Mouse (Mus musculus): Measurements from ENCODE around the gene Gabrr3. TPM values are rescaled to one million over a fixed set of nuclear protein-coding genes. Genes with fewer than 3 reads are reported as not detected.

Gabrr3 gene
- total and polyA plus RNA-seq, 2 experiments from 2014 or later, result not detected

- no peaks in the 10 kb centered on the region for H3K4me1 ChIP-seq (ENCODE audit: control insufficient read depth, insufficient read depth)
- no peaks in the 10 kb centered on the region for H3K9me3 ChIP-seq (replicated peaks; ENCODE audit: control insufficient read depth, low read length)
- H3K27ac ChIP-seq (ENCODE audit: low read depth), result no peak overlapping the region
- no peak overlapping the region for H3K4me2 ChIP-seq (ENCODE audit: low read depth, low read length)
- H3K36me3 ChIP-seq (replicated peaks; ENCODE audit: control insufficient read depth, insufficient read depth, low read length), result no peaks in the 10 kb centered on the region
- no peak for ATAC-seq (ENCODE audit: insufficient read depth, low read depth)
- no peak for DNase-seq (ENCODE audit: low spot score)
- no peak for TF ChIP-seq CTCF (IDR thresholded peaks at IDR 0.05; ENCODE audit: low read depth)
- no peak for TF ChIP-seq EP300 (IDR thresholded peaks at IDR 0.05; ENCODE audit: low read depth)
- WGBS, result 66% methylated on average over 13 of the region's 13 CpGs
- no peak overlapping the region for H3K4me3 ChIP-seq (ENCODE audit: low read depth, low read length)
- H3K27me3 ChIP-seq (ENCODE audit: control insufficient read depth, insufficient read depth, low read length), result no peaks in the 10 kb centered on the region
- H3K9ac ChIP-seq (replicated peaks; ENCODE audit: low read depth, low read length), result no peak overlapping the region
Observed at GRCm38 (mm10) chr16:59421571-59422345, 14.6 kb downstream of the Gabrr3 start.

DNA sequence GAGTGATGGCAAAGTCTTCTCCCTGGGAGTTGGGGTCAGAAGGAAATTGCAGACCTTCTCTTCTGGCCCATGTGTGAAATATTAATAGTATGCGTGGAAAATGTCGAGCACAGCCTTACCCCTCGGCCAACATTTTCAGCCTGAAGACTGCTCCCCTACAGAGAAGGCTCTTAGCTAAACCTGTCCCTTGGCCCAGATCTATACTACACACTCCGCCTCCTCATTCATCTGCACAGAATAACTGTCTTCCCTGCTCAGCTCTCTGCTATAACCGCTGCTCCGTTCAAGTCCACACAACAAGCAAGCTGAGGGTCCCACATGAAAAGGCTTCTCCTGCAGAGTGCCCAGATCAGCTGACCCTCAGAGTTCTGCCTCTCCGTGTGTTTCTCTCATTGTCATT, 20.8 kb downstream of the Gabrr3 start:
- no peaks in the 10 kb centered on the region for H3K4me1 ChIP-seq (ENCODE audit: control insufficient read depth, insufficient read depth)
- H3K4me2 ChIP-seq (ENCODE audit: low read depth, low read length), result no peak overlapping the region
- TF ChIP-seq CTCF (IDR thresholded peaks at IDR 0.05; ENCODE audit: low read depth), result no peak
- no peak for TF ChIP-seq EP300 (IDR thresholded peaks at IDR 0.05; ENCODE audit: low read depth)
- H3K27me3 ChIP-seq (ENCODE audit: control insufficient read depth, insufficient read depth, low read length), result no peaks in the 10 kb centered on the region
- WGBS, result 73% methylated on average over 7 of the region's 7 CpGs
- no peaks in the 10 kb centered on the region for H3K36me3 ChIP-seq (replicated peaks; ENCODE audit: control insufficient read depth, insufficient read depth, low read length)
- DNase-seq (ENCODE audit: low spot score) (no peak), ATAC-seq (ENCODE audit: insufficient read depth, low read depth) (no peak)
- no peak overlapping the region for H3K9ac ChIP-seq (replicated peaks; ENCODE audit: low read depth, low read length)
- no peaks in the 10 kb centered on the region for H3K9me3 ChIP-seq (replicated peaks; ENCODE audit: control insufficient read depth, low read length)
- H3K27ac ChIP-seq (ENCODE audit: low read depth), result no peak overlapping the region
- no peak overlapping the region for H3K4me3 ChIP-seq (ENCODE audit: low read depth, low read length)

GRCm38 (mm10) chr16:59433181-59433580, 26.0 kb downstream of the Gabrr3 start:
- Histone ChIP-seq H3K4me1 (ENCODE audit: control insufficient read depth, insufficient read depth) (no peaks in the 10 kb centered on the region), H3K27me3 (ENCODE audit: control insufficient read depth, insufficient read depth, low read length) (no peaks in the 10 kb centered on the region), H3K36me3 (replicated peaks; ENCODE audit: control insufficient read depth, insufficient read depth, low read length) (no peaks in the 10 kb centered on the region), H3K9ac (replicated peaks; ENCODE audit: low read depth, low read length) (no peak overlapping the region), H3K4me2 (ENCODE audit: low read depth, low read length) (no peak overlapping the region), H3K4me3 (ENCODE audit: low read depth, low read length) (no peak overlapping the region), H3K9me3 (replicated peaks; ENCODE audit: control insufficient read depth, low read length) (no peaks in the 10 kb centered on the region), H3K27ac (ENCODE audit: low read depth) (no peak overlapping the region)
- ATAC-seq (ENCODE audit: insufficient read depth, low read depth) (no peak), DNase-seq (ENCODE audit: low spot score) (no peak)
- 65% methylated on average over 11 of the region's 11 CpGs for WGBS
- TF ChIP-seq EP300 (IDR thresholded peaks at IDR 0.05; ENCODE audit: low read depth), result no peak
- TF ChIP-seq CTCF (IDR thresholded peaks at IDR 0.05; ENCODE audit: low read depth), result no peak

DNA sequence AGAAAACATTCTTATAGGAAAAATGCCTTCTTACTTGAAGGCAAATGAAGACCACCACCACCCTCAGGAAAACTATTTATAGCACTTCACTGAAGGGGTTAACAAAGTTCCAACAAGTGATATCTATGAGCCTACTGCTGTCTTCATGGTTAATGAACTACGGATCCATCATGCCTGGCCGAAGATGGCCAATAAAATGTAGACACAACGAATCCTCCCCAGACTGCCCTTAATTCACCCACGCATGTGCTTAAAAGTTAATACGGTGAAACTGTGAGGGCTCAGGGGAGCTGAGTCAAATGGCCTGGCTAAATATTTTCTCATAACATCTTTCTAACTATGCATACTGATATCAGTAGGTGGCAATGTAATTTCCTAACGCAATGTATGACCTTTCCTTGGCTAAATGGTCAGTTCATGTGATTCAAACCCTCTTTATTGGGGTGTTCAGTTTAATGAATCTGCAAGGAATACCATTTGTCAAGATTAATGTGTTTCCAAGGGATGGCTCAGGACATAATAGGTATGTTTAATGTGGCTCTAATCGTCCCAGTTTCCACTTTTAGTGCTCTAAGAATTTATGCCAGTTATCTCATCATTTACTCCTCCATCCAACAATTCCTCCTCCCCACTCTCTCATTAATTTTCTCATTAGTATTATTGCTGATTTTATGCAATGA, 37.9 kb downstream of the Gabrr3 start:
- Histone ChIP-seq H3K36me3 (replicated peaks; ENCODE audit: control insufficient read depth, insufficient read depth, low read length) (no peaks in the 10 kb centered on the region), H3K9me3 (replicated peaks; ENCODE audit: control insufficient read depth, low read length) (no peaks in the 10 kb centered on the region), H3K27ac (ENCODE audit: low read depth) (no peak overlapping the region), H3K9ac (replicated peaks; ENCODE audit: low read depth, low read length) (no peak overlapping the region), H3K4me3 (ENCODE audit: low read depth, low read length) (no peak overlapping the region), H3K4me1 (ENCODE audit: control insufficient read depth, insufficient read depth) (no peaks in the 10 kb centered on the region), H3K27me3 (ENCODE audit: control insufficient read depth, insufficient read depth, low read length) (no peaks in the 10 kb centered on the region), H3K4me2 (ENCODE audit: low read depth, low read length) (no peak overlapping the region)
- ATAC-seq (ENCODE audit: insufficient read depth, low read depth) (no peak), DNase-seq (ENCODE audit: low spot score) (no peak)
- WGBS, result 79% methylated on average over 7 of the region's 7 CpGs
- no peak for TF ChIP-seq EP300 (IDR thresholded peaks at IDR 0.05; ENCODE audit: low read depth)

- no peaks in the 10 kb centered on the region for H3K9me3 ChIP-seq (replicated peaks; ENCODE audit: control insufficient read depth, low read length)
- no peaks in the 10 kb centered on the region for H3K27me3 ChIP-seq (ENCODE audit: control insufficient read depth, insufficient read depth, low read length)
- H3K9ac ChIP-seq (replicated peaks; ENCODE audit: low read depth, low read length), result no peak overlapping the region
- no peak overlapping the region for H3K4me2 ChIP-seq (ENCODE audit: low read depth, low read length)
- TF ChIP-seq CTCF (IDR thresholded peaks at IDR 0.05; ENCODE audit: low read depth) (no peak), EP300 (IDR thresholded peaks at IDR 0.05; ENCODE audit: low read depth) (no peak)
- no peak for DNase-seq (ENCODE audit: low spot score)
- WGBS, result 77% methylated on average over 1 of the region's 1 CpGs
- H3K36me3 ChIP-seq (replicated peaks; ENCODE audit: control insufficient read depth, insufficient read depth, low read length), result no peaks in the 10 kb centered on the region
- H3K27ac ChIP-seq (ENCODE audit: low read depth), result no peak overlapping the region
- no peak for ATAC-seq (ENCODE audit: insufficient read depth, low read depth)
- no peaks in the 10 kb centered on the region for H3K4me1 ChIP-seq (ENCODE audit: control insufficient read depth, insufficient read depth)
- H3K4me3 ChIP-seq (ENCODE audit: low read depth, low read length), result no peak overlapping the region
Observed at GRCm38 (mm10) chr16:59448181-59448580, 41.0 kb downstream of the Gabrr3 start.

All from heart, postnatal 0 days (tissue).